Mouse (Mus musculus) 3T3-L1 (cell line): ENCODE results near the gene Lin28b.
"Not testable (repeated sequence)": the region's sequence is repeated elsewhere in the genome, so short reads cannot be mapped to it uniquely, and the experiment has no call there.

ENCODE experiments used
- DNase-seq: peaks from one replicate; pipeline ENCODE4 v3.0.0-alpha.2; 2015; ENCODE audit warnings: low read depth, low spot score

The Lin28b gene

GRCm38 (mm10) chr10:45411741-45412140 is 74.5 kb downstream of the Lin28b start:
- no peak for DNase-seq

GRCm38 (mm10) chr10:45410624-45411341 is 75.4 kb downstream of the Lin28b start:
- no peak for DNase-seq

- DNase-seq: no peak
Observed at GRCm38 (mm10) chr10:45399702-45400243, 86.4 kb downstream of the Lin28b start.

GRCm38 (mm10) chr10:45398211-45398610 is 88.0 kb downstream of the Lin28b start:
- peak; percentile 84 for DNase-seq

- DNase-seq: no peak
Observed at GRCm38 (mm10) chr10:45382637-45382958, 103.6 kb downstream of the Lin28b start.

DNA sequence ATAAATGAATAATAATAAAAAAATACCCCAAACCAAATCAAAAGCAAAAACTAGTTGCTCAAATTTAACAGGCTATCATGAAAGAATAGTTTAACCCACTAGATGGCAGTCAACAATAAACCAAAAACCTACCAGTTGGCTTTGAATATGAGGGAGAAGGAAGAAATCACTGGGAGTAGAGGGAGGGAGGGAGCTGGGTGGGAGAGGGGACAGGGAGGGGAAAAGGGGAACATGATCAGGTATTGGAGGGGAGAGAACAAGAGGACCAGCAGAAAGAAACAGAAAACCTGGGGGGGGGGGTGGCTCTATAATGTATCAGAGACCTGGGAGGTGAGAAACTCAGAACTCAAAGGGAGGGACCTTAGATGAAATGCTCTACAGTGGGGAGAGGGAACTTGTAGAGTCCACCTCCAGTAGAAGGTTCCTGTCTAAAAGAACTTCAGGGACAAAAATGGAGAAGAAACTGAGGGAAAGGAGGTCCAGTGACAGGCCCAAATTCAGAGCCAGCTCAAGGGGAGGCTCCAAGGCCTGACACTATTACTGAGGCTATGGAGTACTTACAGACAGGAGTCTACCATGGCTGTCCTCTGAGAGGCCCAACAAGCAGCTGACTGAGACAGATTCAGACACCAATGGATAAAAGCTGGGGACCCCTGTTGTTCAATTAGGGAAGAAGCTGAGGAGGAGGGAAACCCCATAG is 104.1 kb downstream of the Lin28b start:
- peak; percentile 68 for DNase-seq

- no peak for DNase-seq
Observed at GRCm38 (mm10) chr10:45378269-45378668, 107.9 kb downstream of the Lin28b start.

DNA sequence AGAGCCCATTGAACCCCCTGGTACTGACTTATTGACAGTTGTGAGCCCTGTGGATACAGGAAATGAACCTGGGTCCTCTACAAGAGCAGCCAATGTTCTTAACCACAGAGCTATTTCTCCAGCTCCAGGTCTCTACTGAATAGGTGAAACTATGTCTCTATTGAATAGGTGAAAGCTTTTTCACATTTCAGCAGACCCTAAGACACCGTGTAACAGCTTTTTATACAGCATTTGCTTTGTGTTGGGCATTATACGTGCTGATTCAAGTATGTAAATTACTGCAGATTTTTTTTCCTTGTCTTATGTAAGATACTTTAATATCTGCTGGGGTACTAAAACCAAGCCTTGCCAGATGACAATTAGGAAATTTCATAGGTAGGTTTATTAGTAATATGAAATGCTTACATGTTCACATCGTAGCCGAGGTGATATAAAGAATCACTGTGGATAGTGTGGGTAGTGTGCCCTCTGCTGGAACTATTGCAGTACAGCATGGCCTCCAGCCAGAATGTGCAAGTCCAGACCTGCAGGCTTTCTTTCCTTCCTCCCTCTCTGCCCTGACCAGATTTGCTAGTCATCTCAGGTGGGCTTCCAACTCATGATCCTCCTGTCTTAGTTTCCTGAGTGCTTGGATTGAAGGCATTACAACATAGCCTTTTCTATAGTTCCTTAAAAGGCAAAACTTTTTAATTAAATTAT is 113.1 kb downstream of the Lin28b start:
- peak; percentile 86 for DNase-seq

- DNase-seq: no peak
Observed at GRCm38 (mm10) chr10:45370545-45370944, 115.7 kb downstream of the Lin28b start.

DNA sequence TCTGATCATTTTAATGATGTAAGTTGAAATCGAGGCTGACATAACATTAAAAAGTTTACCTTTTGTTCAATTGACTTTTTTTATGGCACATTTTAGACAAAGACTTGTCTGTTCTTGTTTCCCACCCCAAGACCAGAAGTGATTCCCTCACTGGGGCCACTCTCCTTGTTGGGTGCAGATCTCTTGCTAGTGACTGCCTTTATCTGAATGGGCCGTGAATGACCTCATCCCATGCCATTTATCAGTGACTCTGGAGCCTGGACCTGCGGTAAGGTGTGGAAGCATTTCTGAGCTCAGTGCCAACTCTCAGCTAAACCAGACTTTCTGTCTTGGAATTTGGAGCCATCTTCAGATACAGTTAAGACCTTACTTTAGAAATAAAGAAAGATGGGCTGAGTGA is 116.6 kb downstream of the Lin28b start:
- no peak for DNase-seq

DNA sequence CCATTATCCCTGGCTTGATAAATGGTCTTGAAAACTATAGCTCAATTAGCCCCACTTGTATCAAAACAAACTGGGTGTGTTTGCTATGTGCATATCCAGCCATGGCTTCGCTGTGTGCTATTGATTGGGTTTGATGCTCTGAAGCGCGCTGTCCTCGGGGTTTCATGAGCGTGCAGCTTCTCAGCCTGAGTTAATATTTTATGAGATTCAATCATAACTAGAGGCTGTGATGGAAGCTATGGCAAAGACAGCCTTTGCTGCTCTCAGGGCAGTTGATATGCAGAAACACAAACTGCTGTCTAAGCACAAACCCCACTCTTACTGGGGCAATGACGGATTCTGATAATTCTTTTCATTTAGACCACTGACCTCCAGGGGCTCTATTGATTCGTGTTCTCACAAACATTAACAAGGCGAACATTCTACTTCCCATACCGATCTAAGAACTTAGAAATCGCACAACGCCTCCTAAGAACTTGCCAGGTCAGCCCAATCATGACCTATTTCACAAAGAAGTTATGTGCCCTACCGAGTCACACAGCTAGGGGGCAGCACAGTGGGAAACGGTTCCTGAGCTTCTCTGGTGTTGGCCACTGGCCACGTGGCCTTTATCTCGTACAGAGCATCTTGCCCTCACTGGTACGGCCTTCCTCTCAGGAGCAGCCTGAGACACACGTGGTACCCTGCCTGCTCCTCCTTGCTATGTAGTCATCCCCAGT is 119.0 kb downstream of the Lin28b start:
- DNase-seq: no peak

DNA sequence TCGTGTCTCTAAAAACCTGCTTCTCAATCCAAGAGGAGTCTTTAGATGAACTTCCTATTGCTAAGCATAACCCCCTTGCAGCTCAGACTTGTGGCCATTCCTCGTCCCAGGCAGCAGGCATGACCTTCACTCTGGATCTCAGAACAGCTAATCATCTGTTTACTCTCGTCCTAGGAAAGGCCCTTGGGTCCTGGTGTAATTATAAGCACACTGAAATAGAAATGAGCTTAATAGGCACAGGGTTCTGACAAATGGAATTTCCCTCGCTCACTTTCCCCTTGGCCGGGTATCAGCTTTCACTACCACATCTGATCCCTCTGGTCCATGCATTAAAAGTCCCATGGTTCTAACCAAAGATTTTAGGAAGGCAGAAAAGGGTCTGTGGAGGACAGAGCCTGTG is 122.8 kb downstream of the Lin28b start:
- no peak for DNase-seq

GRCm38 (mm10) chr10:45356091-45356490 is 130.1 kb downstream of the Lin28b start:
- DNase-seq: no peak

DNA sequence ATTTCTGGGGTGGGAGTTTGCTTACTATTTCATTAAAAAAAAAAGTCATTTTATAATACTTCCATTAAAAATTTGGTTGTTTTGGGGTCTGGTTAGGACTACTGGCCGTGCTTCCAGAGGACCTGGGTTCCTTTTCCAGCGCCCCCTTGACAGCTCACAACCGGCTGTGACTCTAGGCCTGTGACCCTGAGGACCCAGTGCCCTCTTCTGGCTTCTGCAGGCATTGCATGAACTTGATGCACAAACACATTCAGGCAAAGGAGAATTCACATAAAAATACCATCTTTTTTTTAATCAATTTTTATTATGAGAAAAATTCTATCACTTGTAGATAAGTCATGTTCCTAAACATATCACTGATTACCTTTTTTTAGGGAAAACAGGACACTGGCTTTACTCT is 138.1 kb downstream of the Lin28b start:
- DNase-seq: not testable (repeated sequence)

GRCm38 (mm10) chr10:45345217-45345616 is 141.0 kb downstream of the Lin28b start:
- DNase-seq: no peak

- no peak for DNase-seq
Observed at GRCm38 (mm10) chr10:45344381-45344780, 141.8 kb downstream of the Lin28b start.

- no peak for DNase-seq
Observed at GRCm38 (mm10) chr10:45339106-45339505, 147.1 kb downstream of the Lin28b start.

GRCm38 (mm10) chr10:45335434-45336422 is 150.5 kb downstream of the Lin28b start, which contains the start of gene Bves:
Bves (plus strand) TSS chr10:45335772.
- no peak for DNase-seq

DNA sequence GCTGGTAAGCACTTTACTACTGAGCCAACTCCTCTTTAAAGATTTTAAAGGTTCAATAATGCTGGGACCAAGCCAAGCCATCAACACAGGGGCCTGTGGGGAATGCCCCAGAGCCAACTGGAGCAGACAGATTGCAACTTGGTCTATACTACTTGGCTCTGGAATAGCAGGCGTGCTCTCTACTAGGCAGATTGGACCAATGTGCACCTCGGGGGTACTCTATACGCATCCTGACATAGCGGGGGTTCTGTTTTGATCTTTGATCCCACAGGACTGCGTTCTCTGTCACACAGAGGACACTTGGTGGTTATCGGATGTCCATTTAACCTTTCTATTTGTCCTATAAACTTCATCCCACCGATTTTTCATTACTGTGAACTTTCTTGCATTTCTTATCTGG is 151.3 kb downstream of the Lin28b start:
- DNase-seq: no peak

- no peak for DNase-seq
Observed at GRCm38 (mm10) chr10:45328196-45329000, 157.8 kb downstream of the Lin28b start.
